ENCODE assay signal across 11 mouse cellular contexts in the genomic region with DNA sequence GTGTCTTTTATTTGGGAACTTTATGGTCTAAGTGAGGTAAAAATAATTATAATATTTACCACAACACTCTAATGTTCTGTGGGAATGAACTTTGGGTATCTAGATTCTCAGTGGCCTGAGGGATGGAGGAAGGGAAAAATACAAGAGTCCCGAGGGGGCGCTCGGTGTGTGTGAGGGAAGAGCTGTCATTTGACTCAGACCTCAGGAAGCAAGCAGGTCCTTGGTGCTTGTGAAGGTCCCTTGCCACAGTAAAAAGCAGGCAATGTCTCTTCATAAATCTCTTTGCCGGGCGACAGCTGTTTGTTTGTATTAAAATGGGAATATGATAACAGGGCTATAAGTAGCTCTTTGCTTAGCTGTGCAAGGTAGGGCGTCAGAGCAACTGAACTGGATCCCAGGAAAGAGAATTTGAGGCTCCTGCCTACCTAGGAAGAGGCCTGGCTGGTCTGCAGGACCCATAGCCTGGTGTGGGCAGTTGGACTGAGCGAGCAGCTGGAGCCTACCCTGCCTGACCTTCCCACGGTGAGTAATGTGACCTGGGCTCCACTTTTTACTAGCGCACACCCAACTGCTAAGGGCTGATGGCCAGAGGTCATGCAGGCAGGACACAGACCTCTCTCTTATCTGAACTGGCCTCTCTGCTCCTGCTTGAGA. TPM values are rescaled to one million over a fixed set of nuclear protein-coding genes. Genes with fewer than 3 reads are reported as not detected.
DNase-seq lines count a peak whose midpoint lies in the region; ATAC-seq and TF ChIP-seq lines count a peak whose summit lies in the region.
"Had no signal": no experiment of that assay in that cellular context is flagged by ENCODE, and none has a peak within 500 bp of the region (broad histone marks: within the 10 kb centered on the region; RNA-seq: fewer than 3 reads in every experiment).

No protein-coding gene starts in this region.

- no peak for TF ChIP-seq CTCF in lung, adult 2 months (IDR thresholded peaks at IDR 0.05; ENCODE audit: insufficient read depth, low read length)

- no peaks in the 10 kb centered on the region for H3K27me3 ChIP-seq in heart, embryonic 16.5 days (ENCODE audit: control insufficient read depth, insufficient read depth, low read length)
- H3K27me3 ChIP-seq in liver, embryonic 12.5 days (replicated peaks): peaks cover 4% of the 10 kb centered on the region; the same call in 1 of the 2 replicates
- no peaks in the 10 kb centered on the region for H3K27me3 ChIP-seq in kidney, embryonic 15.5 days
- H3K27me3 ChIP-seq: limb, embryonic 13.5 days had no signal

- WGBS in heart, embryonic 16.5 days: 32% methylated on average over 9 of the region's 9 CpGs
- WGBS in liver, embryonic 12.5 days (ENCODE audit: insufficient replicate concordance): 60% methylated on average over 9 of the region's 9 CpGs
- WGBS in kidney, embryonic 15.5 days: 39% methylated on average over 9 of the region's 9 CpGs
- 45% methylated on average over 9 of the region's 9 CpGs for WGBS in lung, adult 2 months

- no peaks in the 10 kb centered on the region for H3K36me3 ChIP-seq in heart, embryonic 16.5 days (ENCODE audit: control insufficient read depth, insufficient read depth)
- no peaks in the 10 kb centered on the region for H3K36me3 ChIP-seq in liver, embryonic 12.5 days
- no peaks in the 10 kb centered on the region for H3K36me3 ChIP-seq in kidney, embryonic 15.5 days
- H3K36me3 ChIP-seq: limb, embryonic 13.5 days had no signal

- H3K4me1 ChIP-seq in heart, embryonic 16.5 days (ENCODE audit: control insufficient read depth, insufficient read depth, low read length): peaks cover 11% of the 10 kb centered on the region
- peaks cover 11% of the 10 kb centered on the region for H3K4me1 ChIP-seq in liver, embryonic 12.5 days
- peaks cover 23% of the 10 kb centered on the region for H3K4me1 ChIP-seq in kidney, embryonic 15.5 days
- no peaks in the 10 kb centered on the region for H3K4me1 ChIP-seq in lung, adult 2 months (ENCODE audit: control insufficient read depth, insufficient read depth, low read length)

- no peaks in the 10 kb centered on the region for H3K9me3 ChIP-seq in heart, embryonic 16.5 days (replicated peaks; ENCODE audit: control insufficient read depth, low read length)
- no peaks in the 10 kb centered on the region for H3K9me3 ChIP-seq in liver, embryonic 12.5 days (replicated peaks)
- H3K9me3 ChIP-seq in kidney, embryonic 15.5 days (replicated peaks): no peaks in the 10 kb centered on the region
- H3K9me3 ChIP-seq: limb, embryonic 13.5 days had no signal

- no peak overlapping the region for H3K9ac ChIP-seq in heart, embryonic 16.5 days (ENCODE audit: low read length)
- H3K9ac ChIP-seq in liver, embryonic 12.5 days: no peak overlapping the region
- no peak overlapping the region for H3K9ac ChIP-seq in kidney, embryonic 15.5 days
- H3K9ac ChIP-seq: limb, embryonic 13.5 days had no signal

- TF ChIP-seq POLR2A in lung, adult 2 months (IDR thresholded peaks at IDR 0.05; ENCODE audit: borderline replicate concordance, extremely low read depth, low read depth, low read length): no peak

- no peak overlapping the region for H3K4me3 ChIP-seq in heart, embryonic 16.5 days (ENCODE audit: low read length)
- H3K4me3 ChIP-seq in liver, embryonic 12.5 days: no peak overlapping the region
- no peak overlapping the region for H3K4me3 ChIP-seq in kidney, embryonic 15.5 days (replicated peaks)
- no peak overlapping the region for H3K4me3 ChIP-seq in lung, adult 2 months (replicated peaks; ENCODE audit: extremely low read depth, low read depth, low read length)
- H3K4me3 ChIP-seq: limb, embryonic 13.5 days had no signal

- H3K27ac ChIP-seq in heart, embryonic 16.5 days (ENCODE audit: low read length): peak overlapping the region; percentile 37
- no peak overlapping the region for H3K27ac ChIP-seq in liver, embryonic 12.5 days
- no peak overlapping the region for H3K27ac ChIP-seq in kidney, embryonic 15.5 days
- H3K27ac ChIP-seq: limb, embryonic 13.5 days had no signal

- DNase-seq in adrenal gland, adult (ENCODE audit: inconsistent age in 2 of 2, low spot score in 1 of 2): peak; percentile 67 to 92
- DNase-seq in adrenal gland, adult 8-10 months: peak; percentile 65
- no peak for DNase-seq in embryo, embryonic 9.5 days (ENCODE audit: extremely low spot score)
- no peak for DNase-seq in lung, adult 2 months
- no peak for DNase-seq in kidney, adult 8-10 months
- DNase-seq: cerebellum, adult 18-20 months had no signal

- no peak overlapping the region for H3K4me2 ChIP-seq in heart, embryonic 16.5 days (ENCODE audit: low read depth, low read length)
- no peak overlapping the region for H3K4me2 ChIP-seq in liver, embryonic 12.5 days
- H3K4me2 ChIP-seq in kidney, embryonic 15.5 days: no peak overlapping the region
- H3K4me2 ChIP-seq: limb, embryonic 13.5 days had no signal

- ATAC-seq in heart, embryonic 16.5 days (replicated peaks; ENCODE audit: extremely low read depth, insufficient read depth, low FRiP score): 0 out of 2 replicates have a peak, but pooled peaks have one; percentile 39
- ATAC-seq in liver, embryonic 12.5 days: peak; percentile 63; the same call in 1 of the 2 replicates
- ATAC-seq in kidney, embryonic 15.5 days (replicated peaks; ENCODE audit: low FRiP score): no peak
- ATAC-seq: inflammation-experienced regulatory T-cells, adult 6 months had no signal

RNA-seq across cellular contexts. Expression of a gene that starts 4.0 kb away (rescaled TPM):
- 10 to 100 TPM; 70.1 to 87.9 (median 80.8) TPM for total RNA-seq in adrenal gland, adult 8-10 months (2022)
- polyA plus RNA-seq in heart, embryonic 16.5 days (2015; fragmentation: Nextera tagmentation; extraction: Ambion mirVana): 123 and 132 TPM in 2 replicates
- 139 and 141 TPM in 2 replicates for polyA plus RNA-seq in liver, embryonic 12.5 days (2016; fragmentation: Nextera tagmentation; extraction: Ambion mirVana)
- 170 TPM in 2 replicates for polyA plus RNA-seq in kidney, embryonic 15.5 days (2015; fragmentation: Nextera tagmentation; extraction: Ambion mirVana)
- polyA plus RNA-seq in lung, adult 2 months (2012; rRNA removed): 29.6 and 36.3 TPM in 2 replicates

RNA-seq across cellular contexts. Expression of a gene that starts 8.3 kb away (rescaled TPM):
- 10 to 100 TPM; 38.1 to 63.0 (median 49.3) TPM for total RNA-seq in adrenal gland, adult 8-10 months (2022)
- 45.0 and 47.0 TPM in 2 replicates for polyA plus RNA-seq in heart, embryonic 16.5 days (2015; fragmentation: Nextera tagmentation; extraction: Ambion mirVana)
- polyA plus RNA-seq in liver, embryonic 12.5 days (2016; fragmentation: Nextera tagmentation; extraction: Ambion mirVana): 6.2 and 7.2 TPM in 2 replicates
- 31.4 and 35.9 TPM in 2 replicates for polyA plus RNA-seq in kidney, embryonic 15.5 days (2015; fragmentation: Nextera tagmentation; extraction: Ambion mirVana)
- polyA plus RNA-seq in lung, adult 2 months (2012; rRNA removed): 71.7 and 74.5 TPM in 2 replicates

RNA-seq across cellular contexts. Expression of a gene that starts 48.7 kb away (rescaled TPM):
- total RNA-seq in adrenal gland, adult 8-10 months (2022): 10 to 100 TPM; 38.1 to 62.3 (median 49.4) TPM
- 49.3 and 50.8 TPM in 2 replicates for polyA plus RNA-seq in heart, embryonic 16.5 days (2015; fragmentation: Nextera tagmentation; extraction: Ambion mirVana)
- 33.0 and 33.3 TPM in 2 replicates for polyA plus RNA-seq in liver, embryonic 12.5 days (2016; fragmentation: Nextera tagmentation; extraction: Ambion mirVana)
- polyA plus RNA-seq in kidney, embryonic 15.5 days (2015; fragmentation: Nextera tagmentation; extraction: Ambion mirVana): 72.3 and 75.5 TPM in 2 replicates
- 6.1 and 12.5 TPM in 2 replicates for polyA plus RNA-seq in lung, adult 2 months (2012; rRNA removed)

Comparison
In these comparisons a context has a peak if more than half of its experiments do, and no peak if none do; other contexts are left out.
1. DNase-seq: peak in adrenal gland, adult (2 of 2) and adrenal gland, adult 8-10 months (single experiment); none in embryo, embryonic 9.5 days (single experiment), lung, adult 2 months (single experiment) and kidney, adult 8-10 months (0 of 2).